ENCODE assay signal across 9 mouse cellular contexts in the genomic region with DNA sequence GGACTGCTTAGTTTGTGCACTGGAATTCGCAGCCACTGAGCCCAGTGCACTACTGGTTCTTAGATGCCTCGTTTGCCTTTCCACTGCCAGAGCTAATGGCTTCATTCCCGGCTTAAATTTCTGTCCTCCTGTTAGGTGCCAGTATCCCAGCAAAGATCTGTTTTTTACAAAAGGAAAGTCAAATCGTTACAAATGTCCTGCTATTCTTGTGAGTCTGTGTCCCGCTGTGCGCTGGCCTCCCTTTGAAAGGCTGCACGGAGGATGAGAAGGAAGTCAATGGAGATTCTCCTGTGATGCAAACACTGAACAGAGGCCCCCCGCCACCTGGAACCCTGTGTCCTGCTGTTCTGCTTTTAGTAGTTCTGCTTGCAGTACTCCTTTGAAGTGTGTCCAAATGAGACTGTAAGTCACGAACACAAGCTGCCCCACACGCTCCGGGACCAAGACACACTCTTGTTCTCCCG.
DNase-seq lines count a peak whose midpoint lies in the region; ATAC-seq and TF ChIP-seq lines count a peak whose summit lies in the region.
"Had no signal": no experiment of that assay in that cellular context is flagged by ENCODE, and none has a peak within 500 bp of the region (broad histone marks: within the 10 kb centered on the region; RNA-seq: fewer than 3 reads in every experiment).

No protein-coding gene starts in this region.

- H3K36me3 ChIP-seq in forebrain, embryonic 11.5 days (ENCODE audit: control insufficient read depth, insufficient read depth, low read length): no peaks in the 10 kb centered on the region
- H3K36me3 ChIP-seq in intestine, embryonic 14.5 days (ENCODE audit: control insufficient read depth, insufficient read depth, low read length): no peaks in the 10 kb centered on the region
- no peaks in the 10 kb centered on the region for H3K36me3 ChIP-seq in neural tube, embryonic 15.5 days
- H3K36me3 ChIP-seq: G1E had no signal

- no peak for TF ChIP-seq POLR2A in brain, embryonic 14.5 days (IDR thresholded peaks at IDR 0.05; ENCODE audit: borderline replicate concordance, extremely low read depth, insufficient read depth, insufficient read length, poor library complexity, severe bottlenecking)

- H3K27ac ChIP-seq in forebrain, embryonic 11.5 days (ENCODE audit: low read depth, low read length): no peak overlapping the region
- no peak overlapping the region for H3K27ac ChIP-seq in intestine, embryonic 14.5 days (ENCODE audit: low read depth)
- 0 out of 2 replicates have a peak overlapping the region, but pooled peaks have one; percentile 15 for H3K27ac ChIP-seq in neural tube, embryonic 15.5 days (replicated peaks)

- H3K9ac ChIP-seq in forebrain, embryonic 11.5 days (ENCODE audit: low read length): peak overlapping the region; percentile 13; the same call in 1 of the 2 replicates
- H3K9ac ChIP-seq in intestine, embryonic 14.5 days (ENCODE audit: low read length): no peak overlapping the region
- H3K9ac ChIP-seq in neural tube, embryonic 15.5 days (replicated peaks): 0 out of 2 replicates have a peak overlapping the region, but pooled peaks have one; percentile 7

- no peaks in the 10 kb centered on the region for H3K9me3 ChIP-seq in forebrain, embryonic 11.5 days (ENCODE audit: control insufficient read depth, low read length)
- no peaks in the 10 kb centered on the region for H3K9me3 ChIP-seq in intestine, embryonic 14.5 days (ENCODE audit: control insufficient read depth, low read length)
- H3K9me3 ChIP-seq in neural tube, embryonic 15.5 days (replicated peaks): no peaks in the 10 kb centered on the region
- H3K9me3 ChIP-seq: G1E had no signal

- TF ChIP-seq CTCF in brain, embryonic 14.5 days (IDR thresholded peaks at IDR 0.05; ENCODE audit: borderline replicate concordance, extremely low read depth, insufficient read depth, insufficient read length): no peak

- peak; percentile 78 for ATAC-seq in forebrain, embryonic 11.5 days (replicated peaks; ENCODE audit: low FRiP score)
- ATAC-seq in intestine, embryonic 14.5 days (replicated peaks; ENCODE audit: low FRiP score, low TSS enrichment, low read depth): no peak
- ATAC-seq in neural tube, embryonic 15.5 days (ENCODE audit: low FRiP score): peak; percentile 87

- peaks cover 5% of the 10 kb centered on the region; the same call in 1 of the 2 replicates for H3K4me1 ChIP-seq in forebrain, embryonic 11.5 days (replicated peaks; ENCODE audit: control insufficient read depth, insufficient read depth, low read length)
- peaks cover 3% of the 10 kb centered on the region; the same call in 1 of the 2 replicates for H3K4me1 ChIP-seq in intestine, embryonic 14.5 days (replicated peaks; ENCODE audit: control insufficient read depth, insufficient read depth, low read length)
- peaks cover 12% of the 10 kb centered on the region; the same call in 1 of the 2 replicates for H3K4me1 ChIP-seq in neural tube, embryonic 15.5 days

- peak overlapping the region; percentile 37; the same call in 1 of the 2 replicates for H3K4me2 ChIP-seq in forebrain, embryonic 11.5 days (ENCODE audit: low read depth, low read length, severe bottlenecking)
- H3K4me2 ChIP-seq in intestine, embryonic 14.5 days (ENCODE audit: low read length): peak overlapping the region; percentile 45
- H3K4me2 ChIP-seq in neural tube, embryonic 15.5 days: peak overlapping the region; percentile 50

- DNase-seq in kidney, adult 18-20 months: peak; percentile 4
- DNase-seq in kidney, postnatal 25 days: no peak
- peak; percentile 89 for DNase-seq in brain, embryonic 14.5 days (ENCODE audit: low read depth)
- peak; percentile 71 for DNase-seq in forebrain, embryonic 11.5 days (ENCODE audit: low spot score)
- DNase-seq in intestine, embryonic 14.5 days (ENCODE audit: low spot score): peak; percentile 71
- DNase-seq in thymus, postnatal 36 days: no peak
- no peak for DNase-seq in layer of hippocampus, adult 18-20 months (ENCODE audit: low spot score in 2 of 2)

- 0 out of 2 replicates have a peak, but pooled peaks cover 2% of the 10 kb centered on the region for H3K27me3 ChIP-seq in forebrain, embryonic 11.5 days (ENCODE audit: control insufficient read depth, insufficient read depth, low read length)
- H3K27me3 ChIP-seq in intestine, embryonic 14.5 days (replicated peaks; ENCODE audit: control insufficient read depth, insufficient read depth, low read length): no peaks in the 10 kb centered on the region
- no peaks in the 10 kb centered on the region for H3K27me3 ChIP-seq in neural tube, embryonic 15.5 days (replicated peaks)

- WGBS in forebrain, embryonic 11.5 days: 2% methylated on average over 12 of the region's 12 CpGs
- 12% methylated on average over 12 of the region's 12 CpGs for WGBS in intestine, embryonic 14.5 days
- WGBS in neural tube, embryonic 15.5 days: 3% methylated on average over 12 of the region's 12 CpGs

- H3K4me3 ChIP-seq in forebrain, embryonic 11.5 days (ENCODE audit: low read depth, low read length): no peak overlapping the region
- no peak overlapping the region for H3K4me3 ChIP-seq in intestine, embryonic 14.5 days (ENCODE audit: low read depth, low read length)
- peak overlapping the region; percentile 19 for H3K4me3 ChIP-seq in neural tube, embryonic 15.5 days (replicated peaks)

Comparison
In these comparisons a context has a peak if more than half of its experiments do, and no peak if none do; other contexts are left out.
1. DNase-seq: peak in kidney, adult 18-20 months (single experiment), brain, embryonic 14.5 days (single experiment), forebrain, embryonic 11.5 days (single experiment) and intestine, embryonic 14.5 days (single experiment); none in kidney, postnatal 25 days (0 of 2), thymus, postnatal 36 days (0 of 2) and layer of hippocampus, adult 18-20 months (0 of 2).
2. Peak in every context shown above with its lines, with median percentiles within 50 percentile points of each other: H3K4me2 ChIP-seq.